Mouse (Mus musculus): ENCODE data around the gene Dnajc24. TPM values are rescaled to one million over a fixed set of nuclear protein-coding genes. Genes with fewer than 3 reads are reported as not detected.

Gene Dnajc24
- polyA plus RNA-seq, 1 experiment from 2014 or later = 33.1 TPM

- 78% methylated on average over 7 of the region's 7 CpGs for WGBS (ENCODE audit: insufficient replicate concordance)
- Histone ChIP-seq H3K9me3 (replicated peaks; ENCODE audit: control insufficient read depth, low read length) (no peaks in the 10 kb centered on the region), H3K4me1 (ENCODE audit: control insufficient read depth, insufficient read depth, low read length) (no peaks in the 10 kb centered on the region), H3K4me2 (no peak overlapping the region), H3K4me3 (ENCODE audit: low read depth, low read length) (no peak overlapping the region), H3K27me3 (ENCODE audit: control insufficient read depth, insufficient read depth, low read length) (no peaks in the 10 kb centered on the region), H3K36me3 (ENCODE audit: control insufficient read depth, insufficient read depth, low read length) (no peaks in the 10 kb centered on the region), H3K27ac (ENCODE audit: low read depth, low read length) (no peak overlapping the region), H3K9ac (ENCODE audit: low read depth, low read length) (no peak overlapping the region)
- ATAC-seq (replicated peaks; ENCODE audit: insufficient number of reproducible peaks, low FRiP score, low TSS enrichment) = no peak
These were observed 18.1 kb downstream of the Dnajc24 start for GRCm38 (mm10) chr2:105985206-105985605.

- Histone ChIP-seq H3K9me3 (replicated peaks; ENCODE audit: control insufficient read depth, low read length) (no peaks in the 10 kb centered on the region), H3K4me2 (no peak overlapping the region), H3K4me3 (ENCODE audit: low read depth, low read length) (no peak overlapping the region), H3K36me3 (ENCODE audit: control insufficient read depth, insufficient read depth, low read length) (no peaks in the 10 kb centered on the region), H3K4me1 (ENCODE audit: control insufficient read depth, insufficient read depth, low read length) (no peaks in the 10 kb centered on the region), H3K27me3 (ENCODE audit: control insufficient read depth, insufficient read depth, low read length) (no peaks in the 10 kb centered on the region), H3K9ac (ENCODE audit: low read depth, low read length) (no peak overlapping the region), H3K27ac (ENCODE audit: low read depth, low read length) (no peak overlapping the region)
- no peak for ATAC-seq (replicated peaks; ENCODE audit: insufficient number of reproducible peaks, low FRiP score, low TSS enrichment)
- WGBS (ENCODE audit: insufficient replicate concordance) = 86% methylated on average over 2 of the region's 2 CpGs
These were observed 25.3 kb downstream of the Dnajc24 start for GRCm38 (mm10) chr2:105978065-105978464.

GRCm38 (mm10) chr2:105973941-105974340 lies 29.4 kb downstream of the Dnajc24 start:
- Histone ChIP-seq H3K27ac (ENCODE audit: low read depth, low read length) (no peak overlapping the region), H3K4me2 (no peak overlapping the region), H3K4me3 (ENCODE audit: low read depth, low read length) (no peak overlapping the region), H3K4me1 (ENCODE audit: control insufficient read depth, insufficient read depth, low read length) (no peaks in the 10 kb centered on the region), H3K9ac (ENCODE audit: low read depth, low read length) (no peak overlapping the region), H3K9me3 (replicated peaks; ENCODE audit: control insufficient read depth, low read length) (no peaks in the 10 kb centered on the region), H3K36me3 (ENCODE audit: control insufficient read depth, insufficient read depth, low read length) (no peaks in the 10 kb centered on the region), H3K27me3 (ENCODE audit: control insufficient read depth, insufficient read depth, low read length) (no peaks in the 10 kb centered on the region)
- ATAC-seq (replicated peaks; ENCODE audit: insufficient number of reproducible peaks, low FRiP score, low TSS enrichment) = no peak
- 41% methylated on average over 2 of the region's 2 CpGs for WGBS (ENCODE audit: insufficient replicate concordance)

- Histone ChIP-seq H3K27me3 (ENCODE audit: control insufficient read depth, insufficient read depth, low read length) (no peaks in the 10 kb centered on the region), H3K27ac (ENCODE audit: low read depth, low read length) (no peak overlapping the region), H3K36me3 (ENCODE audit: control insufficient read depth, insufficient read depth, low read length) (no peaks in the 10 kb centered on the region), H3K4me1 (ENCODE audit: control insufficient read depth, insufficient read depth, low read length) (no peaks in the 10 kb centered on the region), H3K9me3 (replicated peaks; ENCODE audit: control insufficient read depth, low read length) (no peaks in the 10 kb centered on the region), H3K9ac (ENCODE audit: low read depth, low read length) (no peak overlapping the region), H3K4me3 (ENCODE audit: low read depth, low read length) (no peak overlapping the region), H3K4me2 (no peak overlapping the region)
- ATAC-seq (replicated peaks; ENCODE audit: insufficient number of reproducible peaks, low FRiP score, low TSS enrichment) = no peak
- WGBS (ENCODE audit: insufficient replicate concordance) = 91% methylated on average over 1 of the region's 1 CpGs
These were observed 39.9 kb downstream of the Dnajc24 start for GRCm38 (mm10) chr2:105963447-105963846.

GRCm38 (mm10) chr2:105953862-105954261 lies 49.5 kb downstream of the Dnajc24 start:
- no peak for ATAC-seq (replicated peaks; ENCODE audit: insufficient number of reproducible peaks, low FRiP score, low TSS enrichment)
- H3K36me3 ChIP-seq (ENCODE audit: control insufficient read depth, insufficient read depth, low read length) = no peaks in the 10 kb centered on the region
- H3K27ac ChIP-seq (ENCODE audit: low read depth, low read length) = no peak overlapping the region
- H3K9me3 ChIP-seq (replicated peaks; ENCODE audit: control insufficient read depth, low read length) = no peaks in the 10 kb centered on the region
- no peak overlapping the region for H3K9ac ChIP-seq (ENCODE audit: low read depth, low read length)
- no peaks in the 10 kb centered on the region for H3K27me3 ChIP-seq (ENCODE audit: control insufficient read depth, insufficient read depth, low read length)
- H3K4me2 ChIP-seq = no peak overlapping the region
- H3K4me1 ChIP-seq (ENCODE audit: control insufficient read depth, insufficient read depth, low read length) = peaks cover 8% of the 10 kb centered on the region; the same call in 1 of the 2 replicates
- H3K4me3 ChIP-seq (ENCODE audit: low read depth, low read length) = no peak overlapping the region
- 43% methylated on average over 4 of the region's 4 CpGs for WGBS (ENCODE audit: insufficient replicate concordance)

- no peak overlapping the region for H3K9ac ChIP-seq (ENCODE audit: low read depth, low read length)
- ATAC-seq (replicated peaks; ENCODE audit: insufficient number of reproducible peaks, low FRiP score, low TSS enrichment) = no peak
- no peaks in the 10 kb centered on the region for H3K27me3 ChIP-seq (ENCODE audit: control insufficient read depth, insufficient read depth, low read length)
- H3K4me2 ChIP-seq = no peak overlapping the region
- H3K4me3 ChIP-seq (ENCODE audit: low read depth, low read length) = no peak overlapping the region
- H3K4me1 ChIP-seq (ENCODE audit: control insufficient read depth, insufficient read depth, low read length) = peaks cover 5% of the 10 kb centered on the region; the same call in 1 of the 2 replicates
- no peak overlapping the region for H3K27ac ChIP-seq (ENCODE audit: low read depth, low read length)
- 88% methylated on average over 1 of the region's 1 CpGs for WGBS (ENCODE audit: insufficient replicate concordance)
- H3K9me3 ChIP-seq (replicated peaks; ENCODE audit: control insufficient read depth, low read length) = no peaks in the 10 kb centered on the region
- H3K36me3 ChIP-seq (ENCODE audit: control insufficient read depth, insufficient read depth, low read length) = no peaks in the 10 kb centered on the region
These were observed 51.9 kb downstream of the Dnajc24 start for GRCm38 (mm10) chr2:105951350-105951940.

GRCm38 (mm10) chr2:105950131-105950530 lies 53.2 kb downstream of the Dnajc24 start:
- H3K36me3 ChIP-seq (ENCODE audit: control insufficient read depth, insufficient read depth, low read length) = no peaks in the 10 kb centered on the region
- 93% methylated on average over 2 of the region's 2 CpGs for WGBS (ENCODE audit: insufficient replicate concordance)
- no peak for ATAC-seq (replicated peaks; ENCODE audit: insufficient number of reproducible peaks, low FRiP score, low TSS enrichment)

GRCm38 (mm10) chr2:105917623-105918346 lies 85.6 kb downstream of the Dnajc24 start:
- Histone ChIP-seq H3K4me2 (no peak overlapping the region), H3K9me3 (replicated peaks; ENCODE audit: control insufficient read depth, low read length) (no peaks in the 10 kb centered on the region), H3K4me1 (ENCODE audit: control insufficient read depth, insufficient read depth, low read length) (no peaks in the 10 kb centered on the region), H3K9ac (ENCODE audit: low read depth, low read length) (no peak overlapping the region), H3K27ac (ENCODE audit: low read depth, low read length) (no peak overlapping the region), H3K36me3 (ENCODE audit: control insufficient read depth, insufficient read depth, low read length) (no peaks in the 10 kb centered on the region), H3K4me3 (ENCODE audit: low read depth, low read length) (no peak overlapping the region), H3K27me3 (ENCODE audit: control insufficient read depth, insufficient read depth, low read length) (no peaks in the 10 kb centered on the region)
- no peak for ATAC-seq (replicated peaks; ENCODE audit: insufficient number of reproducible peaks, low FRiP score, low TSS enrichment)
- 74% methylated on average over 5 of the region's 5 CpGs for WGBS (ENCODE audit: insufficient replicate concordance)

More at GRCm38 (mm10) chr2:105950131-105950530, 53.2 kb downstream of the Dnajc24 start:
- Histone ChIP-seq H3K9me3 (replicated peaks; ENCODE audit: control insufficient read depth, low read length) (no peaks in the 10 kb centered on the region), H3K27me3 (ENCODE audit: control insufficient read depth, insufficient read depth, low read length) (no peaks in the 10 kb centered on the region), H3K4me3 (ENCODE audit: low read depth, low read length) (no peak overlapping the region), H3K4me1 (ENCODE audit: control insufficient read depth, insufficient read depth, low read length) (peaks cover 5% of the 10 kb centered on the region; the same call in 1 of the 2 replicates), H3K27ac (ENCODE audit: low read depth, low read length) (no peak overlapping the region), H3K4me2 (no peak overlapping the region), H3K9ac (ENCODE audit: low read depth, low read length) (no peak overlapping the region)

Data from heart, embryonic 11.5 days (tissue).